Mouse (Mus musculus) cerebellum, adult 9-10 months (tissue): ENCODE measurements around the gene Tubd1.

Experiments used
- DNase-seq: peaks from one replicate; pipeline ENCODE4 v3.0.0; 2022

Tubd1 gene

DNA sequence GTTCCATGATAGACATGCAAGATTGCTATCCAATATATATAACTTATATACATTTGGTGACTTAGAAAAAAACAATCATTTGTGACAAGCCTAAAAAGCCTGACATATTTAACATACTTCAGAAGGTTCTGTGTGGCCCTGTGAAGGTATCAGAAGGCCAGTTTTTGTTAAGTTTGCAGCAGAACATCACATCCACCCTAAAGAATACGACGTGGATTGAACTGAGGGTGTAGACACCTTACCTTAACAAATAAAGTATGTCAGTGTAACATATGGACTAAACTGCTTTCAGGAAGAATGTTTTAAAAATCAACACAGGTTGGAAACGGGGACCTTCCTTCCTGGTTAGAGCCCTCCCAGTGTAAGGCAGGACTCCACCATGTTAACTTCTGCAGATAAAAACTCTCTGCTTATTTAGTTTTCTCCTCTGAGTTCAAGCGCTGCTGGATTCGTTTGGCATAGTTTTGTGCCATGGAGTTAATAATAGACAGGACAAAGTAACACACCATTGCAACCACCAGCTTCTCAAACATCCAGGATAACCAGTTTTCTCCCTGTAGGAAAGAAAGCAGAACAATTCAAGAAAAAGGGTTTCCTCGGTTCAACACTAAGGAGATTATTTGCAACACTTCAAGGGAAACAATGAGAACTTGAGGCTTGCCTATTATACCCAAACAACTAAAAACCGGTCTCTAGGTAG, 40.3 kb downstream of the Tubd1 start:
- no peak for DNase-seq

DNA sequence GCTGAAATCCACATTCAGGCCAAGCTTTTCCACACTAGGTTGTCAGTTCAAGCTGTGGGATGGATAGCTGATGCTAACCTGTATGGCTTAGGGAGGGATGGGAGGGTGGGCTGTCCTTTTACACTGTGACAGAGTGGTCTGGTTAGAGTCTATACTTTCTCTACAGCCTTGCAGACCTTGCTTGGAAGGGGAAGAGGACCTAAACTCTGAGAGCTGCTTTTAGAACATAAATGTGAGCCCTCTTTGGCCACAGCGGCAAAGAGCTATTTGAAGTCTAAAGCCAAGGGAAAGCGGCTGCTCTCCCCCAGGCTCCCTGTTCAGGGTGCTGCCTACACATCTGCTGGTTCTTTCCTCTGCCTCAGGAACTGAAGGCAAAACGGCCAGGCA, 40.8 kb downstream of the Tubd1 start:
- DNase-seq = no peak

GRCm38 (mm10) chr11:86586177-86586867, 41.5 kb downstream of the Tubd1 start:
- no peak for DNase-seq

GRCm38 (mm10) chr11:86586868-86587792, 42.3 kb downstream of the Tubd1 start:
- DNase-seq = no peak

DNA sequence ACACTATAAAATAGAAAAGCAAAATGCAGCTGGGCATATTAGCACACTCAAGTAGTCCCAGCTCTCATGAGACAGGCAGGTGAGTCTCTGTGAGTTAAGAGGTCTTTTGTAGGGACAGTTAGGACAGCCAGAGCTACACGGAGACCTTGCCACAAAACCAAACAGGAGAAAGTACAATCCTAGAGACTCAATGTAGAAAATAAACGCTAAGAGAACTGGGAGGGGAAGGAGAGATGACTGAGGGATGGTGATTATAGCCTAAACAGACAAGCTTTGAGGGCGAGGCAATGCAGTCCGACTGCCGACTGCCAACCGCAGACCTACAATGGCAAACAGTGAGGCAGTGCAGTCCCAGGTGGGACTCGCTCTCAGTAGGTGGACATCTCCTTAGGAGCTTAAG, 43.0 kb downstream of the Tubd1 start:
- no peak for DNase-seq

DNA sequence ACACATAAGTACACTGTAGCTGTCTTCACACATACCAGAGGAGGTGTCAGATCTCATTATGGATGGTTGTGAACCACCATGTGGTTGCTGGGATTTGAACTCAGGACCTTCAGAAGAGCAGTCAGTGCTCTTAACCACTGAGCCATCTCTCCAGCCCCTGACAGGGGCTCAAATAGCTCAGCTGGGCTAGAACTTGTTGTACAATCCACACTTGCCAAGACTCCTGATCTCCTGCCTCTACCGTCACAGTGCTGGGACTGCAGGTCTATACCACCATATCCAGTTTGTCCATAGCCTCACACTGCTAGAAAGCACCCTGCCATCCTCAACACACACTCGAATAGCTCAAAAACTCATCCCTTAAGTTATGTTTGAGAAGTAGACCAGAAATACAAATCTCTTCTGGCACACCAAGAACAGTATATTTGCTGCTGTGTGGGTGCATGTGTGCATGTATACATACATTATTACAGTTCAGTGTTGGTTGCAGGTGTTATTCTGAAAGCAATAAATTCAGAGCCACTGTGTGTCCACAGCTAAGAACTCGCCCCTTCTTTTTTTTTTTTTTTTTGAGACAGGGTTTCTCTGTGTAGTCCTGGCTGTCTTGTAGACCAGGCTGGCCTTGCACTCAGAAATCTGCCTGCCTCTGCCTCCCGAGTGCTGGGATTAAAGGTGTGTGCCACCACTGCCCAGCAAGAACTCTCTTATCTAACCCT, 44.0 kb downstream of the Tubd1 start:
- DNase-seq = no peak

GRCm38 (mm10) chr11:86590066-86590465, 45.3 kb downstream of the Tubd1 start:
- DNase-seq = no peak

GRCm38 (mm10) chr11:86590579-86590978, 45.8 kb downstream of the Tubd1 start:
- no peak for DNase-seq

GRCm38 (mm10) chr11:86591301-86591845, 46.6 kb downstream of the Tubd1 start:
- no peak for DNase-seq

- DNase-seq = no peak
These were observed 47.3 kb downstream of the Tubd1 start for GRCm38 (mm10) chr11:86591931-86592616.

GRCm38 (mm10) chr11:86592993-86593392, 48.2 kb downstream of the Tubd1 start:
- DNase-seq = no peak

GRCm38 (mm10) chr11:86593443-86593842, 48.7 kb downstream of the Tubd1 start:
- no peak for DNase-seq

- DNase-seq = no peak
These were observed 49.5 kb downstream of the Tubd1 start for GRCm38 (mm10) chr11:86594188-86594876.

- DNase-seq = no peak
These were observed 50.6 kb downstream of the Tubd1 start for GRCm38 (mm10) chr11:86595366-86595765.

GRCm38 (mm10) chr11:86596187-86596960, 51.6 kb downstream of the Tubd1 start:
- DNase-seq = no peak

GRCm38 (mm10) chr11:86596976-86597375, 52.2 kb downstream of the Tubd1 start:
- DNase-seq = no peak

DNA sequence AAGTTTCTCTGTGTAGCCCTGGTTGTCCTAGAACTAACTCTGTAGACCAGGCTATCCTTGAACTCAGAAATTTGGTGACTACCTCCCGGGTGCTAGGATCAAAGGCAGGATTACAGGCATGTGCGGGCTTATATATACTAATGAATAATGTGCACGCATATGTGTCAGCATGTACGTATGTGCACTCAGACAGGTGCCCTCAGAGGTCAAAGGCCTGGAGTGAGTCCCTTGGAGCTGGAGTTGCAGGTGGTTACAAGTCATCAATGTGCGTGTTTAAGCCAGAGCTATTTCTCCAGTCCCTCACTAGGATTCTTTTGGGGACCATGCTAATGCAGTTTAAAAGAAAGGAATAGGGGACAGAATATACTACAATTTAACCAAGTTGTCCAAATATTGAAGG, 53.4 kb downstream of the Tubd1 start:
- no peak for DNase-seq

GRCm38 (mm10) chr11:86598572-86598971, 53.8 kb downstream of the Tubd1 start:
- DNase-seq = no peak

DNA sequence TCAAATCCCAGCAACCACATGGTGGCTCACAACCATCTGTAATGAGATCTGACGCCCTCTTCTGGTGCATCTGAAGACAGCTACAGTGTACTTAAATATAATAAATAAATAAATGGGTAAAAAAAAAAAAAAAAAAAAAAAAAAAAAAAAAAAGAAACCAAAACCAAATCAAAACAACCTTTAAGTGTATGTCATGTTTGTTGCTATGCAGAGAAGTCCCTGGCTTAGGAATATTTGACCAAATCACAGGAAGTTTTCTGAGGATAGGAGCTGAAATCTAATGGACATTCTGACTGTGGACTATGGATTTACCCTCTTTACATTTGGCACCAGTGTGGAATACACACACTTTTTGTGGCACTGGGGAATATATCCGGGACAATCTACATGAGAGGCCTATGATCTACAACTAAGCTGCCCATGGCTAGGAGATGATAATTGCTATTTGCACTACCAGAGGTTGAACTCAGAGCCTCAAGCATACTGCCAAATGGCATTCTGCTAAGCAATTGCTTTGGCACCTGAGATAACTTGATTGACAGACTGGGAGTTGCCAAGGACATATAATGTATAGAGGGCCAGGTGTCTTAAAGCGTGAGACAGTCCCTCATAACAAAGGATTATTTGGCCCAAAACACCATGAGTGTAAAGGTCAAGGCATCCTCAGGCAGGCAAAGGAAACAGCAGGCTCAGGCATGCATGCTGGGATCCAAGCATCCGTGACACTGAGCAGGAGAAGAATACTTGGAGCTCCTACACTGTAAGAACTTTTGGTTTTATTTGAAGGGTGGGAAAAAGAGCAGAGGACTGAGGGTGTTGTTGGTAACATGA, 54.8 kb downstream of the Tubd1 start:
- no peak for DNase-seq

- no peak for DNase-seq
These were observed 55.4 kb downstream of the Tubd1 start for GRCm38 (mm10) chr11:86600209-86600557.
